Mouse (Mus musculus): ENCODE data around the gene Zbtb11.
"Not testable (repeated sequence)": the region's sequence is repeated elsewhere in the genome, so short reads cannot be mapped to it uniquely, and the experiment has no call there.

Zbtb11 gene

DNA sequence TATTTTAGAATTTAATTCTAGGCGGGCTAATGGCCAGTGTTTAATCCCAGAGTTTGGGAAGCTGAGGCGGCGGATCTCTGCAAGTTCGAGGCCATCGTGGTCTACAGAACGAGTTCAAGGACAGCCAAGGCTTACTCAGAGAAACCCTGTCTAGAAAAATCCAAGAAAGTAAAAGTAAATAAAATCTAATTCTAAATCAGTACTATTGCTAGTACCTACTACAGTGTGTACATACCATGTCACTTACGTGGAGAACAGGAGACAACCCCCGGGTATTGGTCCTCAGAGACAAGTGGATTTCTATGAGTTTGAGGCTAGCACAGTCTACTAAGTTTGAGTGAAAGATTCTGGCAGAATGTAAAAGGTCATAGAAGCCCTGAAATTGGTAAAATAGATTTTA lies 64.4 kb downstream of the Zbtb11 start:
- DNase-seq (ENCODE audit: low spot score), result no peak

DNA sequence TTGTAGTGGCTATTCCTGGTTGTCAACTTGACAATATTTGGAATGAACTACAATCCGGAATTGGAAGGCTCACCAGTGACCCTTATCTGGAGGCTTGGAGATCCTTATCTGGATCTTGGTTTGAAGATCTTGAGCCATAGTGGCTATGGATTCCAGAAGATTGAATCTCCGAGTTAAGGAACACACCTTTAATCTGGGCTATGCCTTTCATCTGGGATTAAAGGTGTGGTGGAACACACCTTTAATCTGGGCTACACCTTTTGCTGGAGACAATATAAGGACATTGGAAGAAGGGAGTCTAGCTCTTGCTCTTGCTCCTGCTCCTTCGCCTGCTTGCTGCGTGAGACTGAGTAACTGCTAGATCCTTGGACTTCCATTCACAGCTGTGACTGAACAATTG lies 74.4 kb downstream of the Zbtb11 start, which contains the start of gene Senp7:
Senp7 (plus strand) TSS at position 301 of the 400 bp plus-strand sequence.
- DNase-seq (ENCODE audit: low spot score), result not testable (repeated sequence)

DNA sequence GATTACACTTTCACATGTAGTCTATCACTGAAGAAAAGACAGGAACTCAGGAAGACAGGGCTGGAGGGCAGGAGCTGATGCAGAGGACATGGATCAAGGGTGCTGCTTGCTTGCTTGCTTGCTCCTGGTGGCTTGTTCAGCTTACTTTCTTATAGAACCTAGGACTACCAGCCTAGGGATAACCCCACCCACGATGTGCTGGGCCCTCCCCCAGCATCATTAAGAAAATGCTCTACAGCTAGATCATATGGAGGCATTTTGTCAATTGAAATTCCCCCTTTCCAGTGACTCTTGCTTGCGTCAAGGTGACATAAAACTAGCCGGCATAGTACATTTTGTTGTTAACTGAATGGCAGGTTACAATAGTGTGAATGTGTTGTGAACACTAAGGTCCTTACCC lies 82.2 kb downstream of the Zbtb11 start:
- no peak for DNase-seq (ENCODE audit: low spot score)

DNA sequence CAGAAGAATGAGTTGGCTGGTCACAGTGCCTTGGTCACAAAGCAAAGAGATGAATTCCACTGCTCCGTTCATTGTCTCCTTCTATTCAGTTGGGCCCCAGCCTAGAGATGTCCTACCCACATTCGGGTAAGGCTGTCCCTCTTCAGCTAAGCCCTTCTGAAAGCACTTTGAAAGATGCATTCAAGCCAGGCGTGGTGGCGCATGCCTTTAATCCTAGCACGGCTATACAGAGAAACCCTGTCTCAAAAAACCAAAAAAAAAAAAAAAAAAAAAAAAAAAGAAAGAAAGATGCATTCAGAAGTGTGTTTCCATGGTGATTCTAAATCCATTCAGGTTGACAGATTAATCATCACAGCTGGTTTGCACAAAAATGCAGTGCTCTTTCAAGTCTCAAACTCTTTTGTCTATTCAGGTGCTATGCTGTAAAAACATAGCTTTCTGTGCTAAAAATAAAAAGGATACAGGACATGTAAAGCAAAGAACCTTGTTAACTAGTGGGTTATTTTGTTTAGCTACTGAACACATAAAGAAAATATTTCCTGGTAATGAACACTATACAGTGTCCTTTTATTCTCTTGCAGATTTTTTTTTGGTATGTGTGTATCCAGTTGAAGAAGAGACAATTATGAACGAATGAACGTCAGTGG lies 83.4 kb downstream of the Zbtb11 start:
- no peak for DNase-seq (ENCODE audit: low spot score)

DNA sequence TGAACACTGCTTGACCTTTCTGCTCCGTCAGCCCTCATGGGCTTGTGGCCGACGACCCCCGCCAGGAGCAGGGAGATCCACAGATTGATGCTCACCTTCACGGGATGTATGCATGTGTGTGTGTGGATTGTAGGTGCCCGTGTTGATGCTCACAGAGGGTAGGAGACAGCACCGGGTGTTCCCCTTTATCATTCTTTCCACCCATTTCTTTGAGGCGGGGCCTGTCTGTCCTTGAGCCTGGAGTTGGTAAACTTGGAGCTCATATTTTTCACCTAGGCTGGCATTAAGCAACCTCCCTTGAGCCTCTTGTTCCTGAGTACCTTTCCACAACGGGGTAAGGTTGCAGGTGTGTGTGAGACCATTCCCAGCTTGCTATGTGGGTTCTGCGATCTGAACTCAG lies 84.5 kb downstream of the Zbtb11 start:
- no peak for DNase-seq (ENCODE audit: low spot score)
